Mouse (Mus musculus) ES-CJ7 (cell line): ENCODE measurements around the gene Chmp6.
A peak's percentile ranks its signal among the peaks of the same experiment; 100 is the strongest.

Source experiments
- DNase-seq: peaks from one replicate; pipeline ENCODE4 v3.0.0; 2011; ENCODE audit warnings: low read depth, low spot score

The Chmp6 gene

GRCm38 (mm10) chr11:119936456-119936855 lies 23.2 kb downstream of the Chmp6 start:
- no peak for DNase-seq

- DNase-seq: peak; percentile 67
These were observed 24.0 kb downstream of the Chmp6 start for GRCm38 (mm10) chr11:119937216-119937615.

- DNase-seq: peak; percentile 78
These were observed 24.7 kb downstream of the Chmp6 start for GRCm38 (mm10) chr11:119937772-119938502.

GRCm38 (mm10) chr11:119939073-119939710 lies 26.0 kb downstream of the Chmp6 start:
- no peak for DNase-seq

- no peak for DNase-seq
These were observed 26.5 kb downstream of the Chmp6 start for GRCm38 (mm10) chr11:119939711-119940106.

GRCm38 (mm10) chr11:119940142-119940541 lies 26.9 kb downstream of the Chmp6 start:
- DNase-seq: no peak

- peak; percentile 54 for DNase-seq
These were observed 28.6 kb downstream of the Chmp6 start for GRCm38 (mm10) chr11:119941794-119942193.

GRCm38 (mm10) chr11:119942201-119942726 lies 29.0 kb downstream of the Chmp6 start:
- peak; percentile 82 for DNase-seq

GRCm38 (mm10) chr11:119942727-119943427 lies 29.6 kb downstream of the Chmp6 start, which contains the start of gene Baiap2:
Baiap2 (plus strand) TSS chr11:119942763.
- peak; percentile 96 for DNase-seq

- DNase-seq: no peak
These were observed 30.3 kb downstream of the Chmp6 start for GRCm38 (mm10) chr11:119943428-119943988.

GRCm38 (mm10) chr11:119945343-119945742 lies 32.1 kb downstream of the Chmp6 start:
- DNase-seq: no peak

GRCm38 (mm10) chr11:119947426-119947825 lies 34.2 kb downstream of the Chmp6 start:
- no peak for DNase-seq

GRCm38 (mm10) chr11:119947897-119948296 lies 34.7 kb downstream of the Chmp6 start:
- DNase-seq: peak; percentile 55

GRCm38 (mm10) chr11:119948305-119948704 lies 35.1 kb downstream of the Chmp6 start:
- DNase-seq: no peak

GRCm38 (mm10) chr11:119948803-119949202 lies 35.6 kb downstream of the Chmp6 start:
- no peak for DNase-seq

- DNase-seq: no peak
These were observed 37.3 kb downstream of the Chmp6 start for GRCm38 (mm10) chr11:119950535-119950934.

- DNase-seq: no peak
These were observed 38.1 kb downstream of the Chmp6 start for GRCm38 (mm10) chr11:119951326-119951725.

GRCm38 (mm10) chr11:119952429-119953224 lies 39.4 kb downstream of the Chmp6 start:
- DNase-seq: no peak

GRCm38 (mm10) chr11:119954233-119954632 lies 41.0 kb downstream of the Chmp6 start:
- DNase-seq: no peak

GRCm38 (mm10) chr11:119954749-119955337 lies 41.6 kb downstream of the Chmp6 start:
- no peak for DNase-seq

- no peak for DNase-seq
These were observed 42.2 kb downstream of the Chmp6 start for GRCm38 (mm10) chr11:119955432-119955831.
